Mouse (Mus musculus) kidney, postnatal 10 days (tissue): ENCODE data around the gene Nppc.

Experiments used
- DNase-seq: peaks from one replicate; pipeline ENCODE4 v3.0.0; 2021; ENCODE audit warnings: mixed read lengths

Nppc gene

GRCm38 (mm10) chr1:86650272-86650671, 20.1 kb downstream of the Nppc start:
- peak; percentile 78 for DNase-seq

- DNase-seq, result no peak
Measured at GRCm38 (mm10) chr1:86647517-86647916, 22.9 kb downstream of the Nppc start.

- DNase-seq, result peak; percentile 38
Measured at GRCm38 (mm10) chr1:86643101-86643809, 27.1 kb downstream of the Nppc start.

GRCm38 (mm10) chr1:86634751-86635359, 35.5 kb downstream of the Nppc start:
- peak; percentile 29 for DNase-seq

GRCm38 (mm10) chr1:86633840-86634750, 36.3 kb downstream of the Nppc start:
- no peak for DNase-seq

GRCm38 (mm10) chr1:86633434-86633833, 36.9 kb downstream of the Nppc start:
- no peak for DNase-seq

- DNase-seq, result peak; percentile 65
Measured at GRCm38 (mm10) chr1:86632732-86633380, 37.5 kb downstream of the Nppc start.

GRCm38 (mm10) chr1:86630527-86630926, 39.8 kb downstream of the Nppc start:
- no peak for DNase-seq

GRCm38 (mm10) chr1:86629936-86630335, 40.4 kb downstream of the Nppc start:
- DNase-seq, result no peak

GRCm38 (mm10) chr1:86628270-86628669, 42.1 kb downstream of the Nppc start:
- no peak for DNase-seq

- DNase-seq, result no peak
Measured at GRCm38 (mm10) chr1:86623001-86624000, 47.1 kb downstream of the Nppc start.

- no peak for DNase-seq
Measured at GRCm38 (mm10) chr1:86622296-86622695, 48.1 kb downstream of the Nppc start.

- peak; percentile 85 for DNase-seq
Measured at GRCm38 (mm10) chr1:86618454-86619125, 51.8 kb downstream of the Nppc start.
